Mouse (Mus musculus): ENCODE results near the gene Taldo1. TPM values are rescaled to one million over a fixed set of nuclear protein-coding genes. Genes with fewer than 3 reads are reported as not detected.

Gene Taldo1
- polyA plus RNA-seq, 1 experiment from 2014 or later = 371 TPM

DNA sequence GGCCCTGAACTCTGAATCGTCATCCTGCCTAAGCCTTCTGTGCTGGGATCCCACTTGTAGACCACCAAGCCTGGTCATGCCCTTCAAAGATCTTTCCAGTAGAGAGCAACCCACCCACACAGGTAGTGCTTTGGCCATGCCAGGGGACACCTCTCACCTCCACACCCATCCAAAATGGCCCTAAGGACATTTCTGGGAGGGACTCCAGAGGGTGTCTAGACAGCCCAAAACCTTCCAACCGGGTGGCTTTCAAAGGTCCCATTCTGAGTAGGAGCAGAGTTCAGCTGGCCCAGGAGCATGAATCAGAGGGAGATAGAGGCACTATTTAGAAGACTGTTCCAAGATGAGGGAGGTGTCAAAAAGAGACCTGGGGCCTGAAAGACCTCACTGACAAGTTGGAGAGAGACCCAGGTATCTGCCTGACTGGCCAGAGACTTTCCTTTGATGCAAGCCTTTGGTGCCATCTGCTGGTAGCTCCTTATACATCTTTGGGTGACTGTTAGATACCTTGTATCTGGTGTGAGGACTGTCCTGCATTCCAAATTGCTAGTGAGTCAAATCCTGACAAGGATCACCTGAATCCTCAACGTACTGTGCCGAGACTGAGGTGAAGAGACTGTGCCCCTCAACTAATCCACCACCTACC lies 28.8 kb upstream of the Taldo1 start:
- no peaks in the 10 kb centered on the region for H3K36me3 ChIP-seq (ENCODE audit: insufficient read depth, low read length)
- H3K27me3 ChIP-seq (ENCODE audit: insufficient read depth, low read length) = peaks cover 5% of the 10 kb centered on the region; the same call in 1 of the 2 replicates
- H3K9ac ChIP-seq (replicated peaks; ENCODE audit: low read length) = no peak overlapping the region
- H3K4me1 ChIP-seq (ENCODE audit: insufficient read depth, low read length) = no peaks in the 10 kb centered on the region
- no peaks in the 10 kb centered on the region for H3K9me3 ChIP-seq (ENCODE audit: low read length)
- ATAC-seq (ENCODE audit: low FRiP score, low TSS enrichment) = peak; percentile 74
- no peak overlapping the region for H3K4me3 ChIP-seq (ENCODE audit: low read length)
- no peak overlapping the region for H3K4me2 ChIP-seq (replicated peaks; ENCODE audit: low read depth, low read length)
- WGBS = 52% methylated on average over 4 of the region's 4 CpGs
- H3K27ac ChIP-seq (ENCODE audit: low read length) = no peak overlapping the region

DNA sequence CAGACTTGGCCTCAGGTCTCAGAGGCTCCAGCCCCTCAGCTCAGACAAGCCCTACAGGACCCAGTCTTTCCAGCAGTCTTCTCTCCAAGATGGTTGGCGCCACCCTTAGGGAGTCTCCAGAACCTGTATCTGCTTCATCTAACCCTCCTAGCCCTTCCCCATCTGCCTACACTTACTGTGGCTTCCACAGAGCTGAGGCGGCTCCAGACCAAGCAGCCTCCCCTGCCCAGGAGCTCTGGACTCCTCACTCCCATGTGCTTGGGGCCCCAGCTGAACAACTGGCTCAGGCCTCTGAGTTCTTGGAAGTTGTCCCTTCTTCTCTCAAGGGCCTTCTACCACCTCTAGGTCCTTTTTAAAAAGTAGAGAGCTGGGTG lies 28.3 kb upstream of the Taldo1 start:
- Histone ChIP-seq H3K27me3 (ENCODE audit: insufficient read depth, low read length) (peaks cover 5% of the 10 kb centered on the region; the same call in 1 of the 2 replicates), H3K4me3 (ENCODE audit: low read length) (no peak overlapping the region), H3K4me2 (replicated peaks; ENCODE audit: low read depth, low read length) (no peak overlapping the region), H3K9ac (replicated peaks; ENCODE audit: low read length) (no peak overlapping the region), H3K4me1 (ENCODE audit: insufficient read depth, low read length) (no peaks in the 10 kb centered on the region), H3K36me3 (ENCODE audit: insufficient read depth, low read length) (no peaks in the 10 kb centered on the region), H3K9me3 (ENCODE audit: low read length) (no peaks in the 10 kb centered on the region), H3K27ac (ENCODE audit: low read length) (no peak overlapping the region)
- no peak for ATAC-seq (ENCODE audit: low FRiP score, low TSS enrichment)
- WGBS = 64% methylated on average over 2 of the region's 2 CpGs

GRCm38 (mm10) chr7:141364349-141365048 lies 27.5 kb upstream of the Taldo1 start:
- no peaks in the 10 kb centered on the region for H3K9me3 ChIP-seq (ENCODE audit: low read length)
- H3K4me1 ChIP-seq (ENCODE audit: insufficient read depth, low read length) = no peaks in the 10 kb centered on the region
- H3K4me3 ChIP-seq (ENCODE audit: low read length) = no peak overlapping the region
- no peak for ATAC-seq (ENCODE audit: low FRiP score, low TSS enrichment)
- no peak overlapping the region for H3K9ac ChIP-seq (replicated peaks; ENCODE audit: low read length)
- peaks cover 5% of the 10 kb centered on the region; the same call in 1 of the 2 replicates for H3K27me3 ChIP-seq (ENCODE audit: insufficient read depth, low read length)
- H3K4me2 ChIP-seq (replicated peaks; ENCODE audit: low read depth, low read length) = no peak overlapping the region
- H3K36me3 ChIP-seq (ENCODE audit: insufficient read depth, low read length) = no peaks in the 10 kb centered on the region
- WGBS = 84% methylated on average over 5 of the region's 5 CpGs
- H3K27ac ChIP-seq (ENCODE audit: low read length) = no peak overlapping the region

DNA sequence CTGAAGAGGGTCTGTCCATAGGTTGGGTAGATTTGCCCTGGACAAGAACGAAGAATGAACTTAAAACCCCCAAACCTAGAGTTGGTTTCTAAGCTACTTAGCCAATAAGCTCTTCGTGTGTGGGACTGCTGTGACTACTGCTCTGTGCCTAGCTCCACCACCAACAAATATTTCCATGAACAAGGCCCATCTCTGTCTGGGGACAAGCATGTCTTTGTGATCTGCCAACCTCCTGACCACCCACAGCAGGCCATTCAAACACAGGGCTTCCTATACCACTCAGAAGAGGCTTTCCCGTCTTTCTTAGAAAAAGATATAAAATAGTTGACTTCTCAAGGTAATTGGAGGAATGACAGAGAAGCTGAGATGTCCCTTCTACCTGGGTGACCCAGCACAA lies 27.0 kb upstream of the Taldo1 start:
- H3K4me1 ChIP-seq (ENCODE audit: insufficient read depth, low read length) = no peaks in the 10 kb centered on the region
- 76% methylated on average over 3 of the region's 3 CpGs for WGBS
- no peaks in the 10 kb centered on the region for H3K9me3 ChIP-seq (ENCODE audit: low read length)
- H3K27ac ChIP-seq (ENCODE audit: low read length) = no peak overlapping the region
- no peak overlapping the region for H3K4me2 ChIP-seq (replicated peaks; ENCODE audit: low read depth, low read length)
- H3K4me3 ChIP-seq (ENCODE audit: low read length) = no peak overlapping the region
- H3K36me3 ChIP-seq (ENCODE audit: insufficient read depth, low read length) = no peaks in the 10 kb centered on the region
- no peak overlapping the region for H3K9ac ChIP-seq (replicated peaks; ENCODE audit: low read length)
- peaks cover 5% of the 10 kb centered on the region; the same call in 1 of the 2 replicates for H3K27me3 ChIP-seq (ENCODE audit: insufficient read depth, low read length)
- ATAC-seq (ENCODE audit: low FRiP score, low TSS enrichment) = no peak

DNA sequence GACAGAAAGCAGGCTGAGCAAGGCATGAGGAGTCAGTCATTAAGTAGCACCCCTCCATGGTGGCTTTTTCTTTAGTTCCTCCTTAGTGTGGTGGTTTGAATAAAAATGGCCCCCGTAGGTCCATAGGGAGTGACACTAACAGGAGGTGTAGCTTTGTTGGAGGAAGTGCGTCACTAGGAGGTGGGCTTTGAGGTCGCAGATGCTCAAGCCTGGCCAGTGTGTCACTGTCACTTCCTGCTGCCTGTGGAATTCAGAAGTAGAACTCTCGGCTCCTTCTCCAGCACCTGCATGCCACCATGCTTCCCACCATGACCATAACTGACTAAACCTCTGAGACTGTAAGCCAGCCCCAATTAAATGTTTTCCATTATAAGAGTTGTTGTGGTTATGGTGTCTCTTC lies 24.6 kb upstream of the Taldo1 start:
- no peak overlapping the region for H3K27ac ChIP-seq (ENCODE audit: low read length)
- H3K36me3 ChIP-seq (ENCODE audit: insufficient read depth, low read length) = no peaks in the 10 kb centered on the region
- no peaks in the 10 kb centered on the region; the same call in 1 of the 2 replicates for H3K27me3 ChIP-seq (ENCODE audit: insufficient read depth, low read length)
- H3K9me3 ChIP-seq (ENCODE audit: low read length) = no peaks in the 10 kb centered on the region
- WGBS = 76% methylated on average over 4 of the region's 4 CpGs
- H3K4me2 ChIP-seq (replicated peaks; ENCODE audit: low read depth, low read length) = no peak overlapping the region
- 0 out of 2 replicates have a peak, but pooled peaks cover 4% of the 10 kb centered on the region for H3K4me1 ChIP-seq (ENCODE audit: insufficient read depth, low read length)
- no peak overlapping the region for H3K9ac ChIP-seq (replicated peaks; ENCODE audit: low read length)
- no peak overlapping the region for H3K4me3 ChIP-seq (ENCODE audit: low read length)
- ATAC-seq (ENCODE audit: low FRiP score, low TSS enrichment) = no peak

GRCm38 (mm10) chr7:141369918-141370317 lies 22.1 kb upstream of the Taldo1 start:
- no peak for ATAC-seq (ENCODE audit: low FRiP score, low TSS enrichment)
- Histone ChIP-seq H3K9ac (replicated peaks; ENCODE audit: low read length) (no peak overlapping the region), H3K27ac (ENCODE audit: low read length) (no peak overlapping the region), H3K4me1 (ENCODE audit: insufficient read depth, low read length) (0 out of 2 replicates have a peak, but pooled peaks cover 5% of the 10 kb centered on the region), H3K36me3 (ENCODE audit: insufficient read depth, low read length) (no peaks in the 10 kb centered on the region), H3K4me2 (replicated peaks; ENCODE audit: low read depth, low read length) (no peak overlapping the region), H3K27me3 (ENCODE audit: insufficient read depth, low read length) (no peaks in the 10 kb centered on the region; the same call in 1 of the 2 replicates), H3K4me3 (ENCODE audit: low read length) (no peak overlapping the region), H3K9me3 (ENCODE audit: low read length) (no peaks in the 10 kb centered on the region)
- WGBS = 71% methylated on average over 5 of the region's 5 CpGs

DNA sequence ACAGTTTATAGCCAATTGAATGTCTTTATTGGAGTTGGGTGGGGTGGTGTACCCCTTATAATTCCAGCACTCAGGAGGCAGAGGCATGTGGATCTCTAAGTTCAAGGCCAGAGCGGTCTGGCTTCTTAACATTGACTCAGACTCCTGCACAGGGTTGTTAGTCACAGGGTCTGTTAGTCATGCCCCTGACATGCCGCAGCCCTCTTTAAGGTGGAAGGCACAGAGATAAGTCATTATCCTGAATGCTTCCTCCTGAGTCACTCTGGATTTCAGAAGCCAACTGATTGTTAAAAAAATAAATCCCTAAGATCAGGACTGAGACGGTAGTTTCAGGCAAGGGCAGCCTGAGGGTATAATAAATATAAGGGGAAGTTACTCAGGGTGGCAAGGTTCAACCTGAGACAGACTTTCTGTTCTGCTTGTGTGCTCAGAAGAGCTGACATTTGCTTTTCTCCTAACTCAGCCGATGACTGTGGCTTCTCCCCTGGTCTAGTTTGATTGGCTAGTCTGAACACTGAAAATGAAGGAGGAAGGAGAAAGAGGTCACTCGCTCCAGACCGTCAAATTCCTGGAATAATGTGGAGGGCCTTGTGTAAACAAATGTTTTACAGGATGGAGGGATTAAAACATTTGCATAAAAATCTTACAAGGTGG lies 19.9 kb upstream of the Taldo1 start:
- Histone ChIP-seq H3K4me3 (ENCODE audit: low read length) (no peak overlapping the region), H3K4me2 (replicated peaks; ENCODE audit: low read depth, low read length) (no peak overlapping the region), H3K9me3 (ENCODE audit: low read length) (no peaks in the 10 kb centered on the region), H3K9ac (replicated peaks; ENCODE audit: low read length) (no peak overlapping the region), H3K4me1 (ENCODE audit: insufficient read depth, low read length) (0 out of 2 replicates have a peak, but pooled peaks cover 5% of the 10 kb centered on the region), H3K36me3 (ENCODE audit: insufficient read depth, low read length) (no peaks in the 10 kb centered on the region), H3K27me3 (ENCODE audit: insufficient read depth, low read length) (no peaks in the 10 kb centered on the region), H3K27ac (ENCODE audit: low read length) (peak overlapping the region; percentile 3; the same call in 1 of the 2 replicates)
- WGBS = 43% methylated on average over 6 of the region's 6 CpGs
- ATAC-seq (ENCODE audit: low FRiP score, low TSS enrichment) = no peak

- H3K27me3 ChIP-seq (ENCODE audit: insufficient read depth, low read length) = no peaks in the 10 kb centered on the region
- H3K4me3 ChIP-seq (ENCODE audit: low read length) = no peak overlapping the region
- H3K4me1 ChIP-seq (ENCODE audit: insufficient read depth, low read length) = 0 out of 2 replicates have a peak, but pooled peaks cover 5% of the 10 kb centered on the region
- H3K9me3 ChIP-seq (ENCODE audit: low read length) = no peaks in the 10 kb centered on the region
- no peaks in the 10 kb centered on the region for H3K36me3 ChIP-seq (ENCODE audit: insufficient read depth, low read length)
- ATAC-seq (ENCODE audit: low FRiP score, low TSS enrichment) = no peak
- H3K9ac ChIP-seq (replicated peaks; ENCODE audit: low read length) = no peak overlapping the region
- WGBS = 64% methylated on average over 6 of the region's 6 CpGs
- H3K27ac ChIP-seq (ENCODE audit: low read length) = no peak overlapping the region
- no peak overlapping the region for H3K4me2 ChIP-seq (replicated peaks; ENCODE audit: low read depth, low read length)
Observed at GRCm38 (mm10) chr7:141373611-141374010, 18.4 kb upstream of the Taldo1 start.

DNA sequence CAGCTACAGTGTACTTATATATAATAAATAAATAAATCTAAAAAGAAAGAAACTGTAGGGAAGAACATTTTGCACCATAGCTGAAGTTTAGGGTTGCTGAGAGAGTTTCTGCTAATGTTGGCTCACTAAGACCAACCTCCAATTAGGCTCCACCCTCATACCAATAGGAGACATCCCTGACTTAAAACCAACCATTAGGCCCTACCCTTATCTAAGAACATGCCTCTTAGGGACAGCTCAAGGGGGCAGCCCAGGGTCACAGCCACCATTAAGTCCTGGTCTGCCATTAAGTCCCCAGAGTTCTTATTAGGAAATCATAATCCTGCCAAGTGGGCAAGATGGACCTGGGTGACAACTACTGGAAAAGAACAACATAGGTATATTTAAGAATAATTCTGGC lies 17.6 kb upstream of the Taldo1 start:
- ATAC-seq (ENCODE audit: low FRiP score, low TSS enrichment) = no peak
- H3K9ac ChIP-seq (replicated peaks; ENCODE audit: low read length) = no peak overlapping the region
- no peak overlapping the region for H3K4me2 ChIP-seq (replicated peaks; ENCODE audit: low read depth, low read length)
- no peaks in the 10 kb centered on the region for H3K9me3 ChIP-seq (ENCODE audit: low read length)
- H3K27me3 ChIP-seq (ENCODE audit: insufficient read depth, low read length) = no peaks in the 10 kb centered on the region
- H3K4me1 ChIP-seq (ENCODE audit: insufficient read depth, low read length) = 0 out of 2 replicates have a peak, but pooled peaks cover 5% of the 10 kb centered on the region
- no peaks in the 10 kb centered on the region for H3K36me3 ChIP-seq (ENCODE audit: insufficient read depth, low read length)
- H3K4me3 ChIP-seq (ENCODE audit: low read length) = no peak overlapping the region
- H3K27ac ChIP-seq (ENCODE audit: low read length) = no peak overlapping the region

GRCm38 (mm10) chr7:141379584-141379983 lies 12.4 kb upstream of the Taldo1 start:
- no peak overlapping the region for H3K9ac ChIP-seq (replicated peaks; ENCODE audit: low read length)
- 39% methylated on average over 4 of the region's 4 CpGs for WGBS
- H3K4me1 ChIP-seq (ENCODE audit: insufficient read depth, low read length) = no peaks in the 10 kb centered on the region
- H3K27me3 ChIP-seq (ENCODE audit: insufficient read depth, low read length) = no peaks in the 10 kb centered on the region
- no peak overlapping the region for H3K4me3 ChIP-seq (ENCODE audit: low read length)
- H3K9me3 ChIP-seq (ENCODE audit: low read length) = no peaks in the 10 kb centered on the region
- ATAC-seq (ENCODE audit: low FRiP score, low TSS enrichment) = no peak
- H3K36me3 ChIP-seq (ENCODE audit: insufficient read depth, low read length) = no peaks in the 10 kb centered on the region
- H3K4me2 ChIP-seq (replicated peaks; ENCODE audit: low read depth, low read length) = no peak overlapping the region
- no peak overlapping the region for H3K27ac ChIP-seq (ENCODE audit: low read length)

Measured in kidney, embryonic 16.5 days (tissue).